Mouse (Mus musculus) lung, postnatal 0 days (tissue): Measurements from ENCODE around the gene Psg20. TPM values are rescaled to one million over a fixed set of nuclear protein-coding genes. Genes with fewer than 3 reads are reported as not detected.
"Not testable (repeated sequence)": the region's sequence is repeated elsewhere in the genome, so short reads cannot be mapped to it uniquely, and the experiment has no call there.

Experiments used
- ATAC-seq: fragments of 200-750 bp; cut with Nextera tagmentation; 2 replicates; pipeline ENCODE4 v1.8.0; 2017; ENCODE audit warnings: moderate library complexity
- DNase-seq: peaks from one replicate; pipeline ENCODE4 v3.0.0-alpha.2; 2016; ENCODE audit warnings: low spot score
- H3K27ac ChIP-seq: fragments of 300-500 bp; sonication (generic); 2 replicates; pipeline ENCODE4 v1.5.1; 2014; ENCODE audit warnings: antibody characterized with exemption, mild to moderate bottlenecking, low read length, mixed read lengths
- H3K27me3 ChIP-seq: fragments of 300-500 bp; sonication (generic); replicated peaks from 2 replicates; pipeline ENCODE4 v1.6.1; 2014; ENCODE audit warnings: low read length, mixed read lengths; ENCODE audit not compliant: insufficient read depth
- H3K36me3 ChIP-seq: fragments of 300-500 bp; sonication (generic); 2 replicates; pipeline ENCODE4 v1.6.1; 2014; ENCODE audit warnings: low read length, mixed read lengths; ENCODE audit not compliant: insufficient read depth
- H3K4me1 ChIP-seq: fragments of 300-500 bp; sonication (generic); 2 replicates; pipeline ENCODE4 v1.6.1; 2014; ENCODE audit warnings: antibody characterized with exemption, low read depth, low read length, mixed read lengths; ENCODE audit not compliant: insufficient read depth
- H3K4me2 ChIP-seq: fragments of 300-500 bp; sonication (generic); replicated peaks from 2 replicates; pipeline ENCODE4 v1.6.1; 2014; ENCODE audit warnings: low read depth, mild to moderate bottlenecking, low read length, moderate library complexity, mixed read lengths
- H3K4me3 ChIP-seq: fragments of 300-500 bp; sonication (generic); 2 replicates; pipeline ENCODE4 v1.5.1; 2014; ENCODE audit warnings: low read depth, low read length
- H3K9ac ChIP-seq: fragments of 300-500 bp; sonication (generic); replicated peaks from 2 replicates; pipeline ENCODE4 v1.6.1; 2014; ENCODE audit warnings: low read depth, mild to moderate bottlenecking
- H3K9me3 ChIP-seq: fragments of 300-500 bp; sonication (generic); 2 replicates; pipeline ENCODE4 v1.6.1; 2016; ENCODE audit warnings: low read length, mixed read lengths
- CTCF ChIP-seq: IDR thresholded peaks from 2 replicates; pipeline ENCODE4 v1.5.1; 2016; ENCODE audit warnings: antibody characterized with exemption, mild to moderate bottlenecking
- EP300 ChIP-seq: IDR thresholded peaks from 2 replicates; pipeline ENCODE4 v1.6.1; 2016; ENCODE audit warnings: antibody characterized with exemption, mild to moderate bottlenecking, control low read depth
- WGBS: fragments of 180-500 bp; shearing (Covaris S2); extraction: QIAGEN DNeasy Blood & Tissue Kit; methylation state at CpG from one replicate; pipeline ENCODE4 v1.1.7; 2014; 5-methylcytosine and 5-hydroxymethylcytosine counted together
- polyA plus RNA-seq: library from polyadenylated mRNA; unstranded; fragments of >200 nt; fragmentation: Nextera tagmentation; extraction: Ambion mirVana; gene quantifications from 2 replicates; pipeline ENCODE4 v1.2.1, GENCODE M21; 2015

The Psg20 gene
- polyA plus RNA-seq, 1 experiment from 2014 or later = not detected

DNA sequence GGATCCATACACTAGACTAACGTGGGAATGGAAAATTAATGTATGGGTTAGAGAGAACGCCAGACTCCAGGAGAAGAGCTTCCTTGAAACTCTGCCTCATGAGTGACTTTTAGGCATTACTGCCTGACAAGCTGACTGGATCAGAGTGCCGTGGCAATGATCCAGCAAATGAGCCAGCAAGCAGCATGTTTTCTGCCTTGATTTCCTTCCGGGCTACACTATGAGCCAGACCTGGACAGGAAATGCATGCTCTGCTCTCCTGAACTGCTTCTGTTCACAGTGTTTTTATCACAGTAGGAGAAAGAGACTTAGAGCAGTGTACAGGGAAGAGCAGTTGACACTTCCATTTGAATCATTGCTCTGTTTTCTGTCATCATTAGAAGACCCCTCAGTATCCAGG lies 29.6 kb upstream of the Psg20 start:
- no peak for DNase-seq
- 56% methylated on average over 4 of the region's 4 CpGs for WGBS
- H3K9me3 ChIP-seq = no peaks in the 10 kb centered on the region
- H3K4me3 ChIP-seq = no peak overlapping the region
- H3K9ac ChIP-seq = no peak overlapping the region
- H3K4me1 ChIP-seq = no peaks in the 10 kb centered on the region
- no peaks in the 10 kb centered on the region for H3K36me3 ChIP-seq
- H3K4me2 ChIP-seq = no peak overlapping the region
- no peak for TF ChIP-seq CTCF
- no peaks in the 10 kb centered on the region for H3K27me3 ChIP-seq
- ATAC-seq = no peak
- H3K27ac ChIP-seq = no peak overlapping the region

DNA sequence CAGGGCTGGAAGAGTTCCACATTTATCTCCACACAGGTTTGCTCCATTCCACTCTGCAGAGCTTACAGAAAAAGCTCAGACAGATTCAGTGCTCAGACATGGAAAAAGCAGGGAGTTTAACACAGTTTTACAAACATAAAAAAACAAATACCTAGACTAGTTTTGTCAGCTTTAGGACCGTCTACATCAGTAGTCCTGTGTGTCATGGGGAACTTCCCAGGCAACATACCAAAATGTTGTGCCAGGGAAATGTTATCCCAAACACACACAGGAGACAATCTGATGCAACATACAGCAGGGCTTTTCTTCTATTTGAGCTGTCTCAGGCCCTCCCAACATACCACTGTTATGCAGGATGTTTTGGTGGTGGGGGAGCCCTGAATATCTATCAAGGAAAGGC lies 24.9 kb upstream of the Psg20 start:
- H3K36me3 ChIP-seq = no peaks in the 10 kb centered on the region
- H3K9me3 ChIP-seq = no peaks in the 10 kb centered on the region
- no peaks in the 10 kb centered on the region for H3K27me3 ChIP-seq
- no peak for ATAC-seq
- no peak overlapping the region for H3K9ac ChIP-seq
- DNase-seq = no peak
- TF ChIP-seq CTCF = no peak
- no peak for TF ChIP-seq EP300
- WGBS = 28% methylated on average over 1 of the region's 1 CpGs
- H3K4me1 ChIP-seq = no peaks in the 10 kb centered on the region
- H3K4me2 ChIP-seq = no peak overlapping the region
- H3K27ac ChIP-seq = no peak overlapping the region
- no peak overlapping the region for H3K4me3 ChIP-seq

DNA sequence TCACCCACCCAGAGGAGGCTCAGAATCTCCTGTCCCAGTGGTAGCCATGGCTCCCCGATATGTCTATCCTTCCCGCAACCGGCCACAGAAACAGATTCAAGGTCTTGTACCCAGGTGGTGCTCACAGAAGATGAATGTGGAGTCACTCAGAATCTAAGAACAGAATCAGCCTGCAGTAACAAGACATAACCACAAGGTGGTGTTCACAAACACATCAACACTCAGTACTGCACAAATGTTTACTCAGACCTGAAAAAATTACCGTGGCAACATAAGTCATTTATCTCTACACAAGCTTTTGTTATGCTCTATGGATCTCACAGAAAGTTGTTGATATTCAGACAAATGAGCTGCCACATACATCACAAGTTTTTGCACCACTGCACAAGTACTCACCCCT lies 24.3 kb upstream of the Psg20 start:
- H3K27me3 ChIP-seq, H3K4me2 ChIP-seq, H3K4me3 ChIP-seq, H3K36me3 ChIP-seq, DNase-seq, H3K9me3 ChIP-seq, H3K4me1 ChIP-seq, H3K9ac ChIP-seq, ATAC-seq, H3K27ac ChIP-seq: not testable (repeated sequence)
- peak; percentile 61 for TF ChIP-seq CTCF
- 62% methylated on average over 4 of the region's 4 CpGs for WGBS

DNA sequence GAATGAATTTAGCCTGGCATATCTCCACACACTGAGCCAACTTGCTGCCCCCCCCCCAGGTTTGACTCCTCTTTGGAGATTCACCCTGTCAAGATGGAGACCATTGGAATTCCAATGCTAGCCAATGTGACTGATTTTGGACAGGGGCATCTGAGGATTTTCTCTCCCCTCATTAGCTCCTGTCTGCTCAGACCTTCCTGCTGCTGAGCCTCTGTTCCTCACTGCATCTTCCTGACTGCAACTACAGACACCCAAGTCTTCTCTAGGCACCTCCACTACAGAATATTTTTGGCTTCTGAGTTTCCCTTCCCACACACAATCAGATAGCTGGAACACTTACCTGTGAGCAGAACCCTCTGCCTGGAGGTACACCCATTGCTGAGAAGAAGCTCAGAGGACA lies 399 bp downstream of the Psg20 start:
- H3K27me3 ChIP-seq = no peaks in the 10 kb centered on the region
- H3K9me3 ChIP-seq = no peaks in the 10 kb centered on the region
- no peaks in the 10 kb centered on the region for H3K4me1 ChIP-seq
- H3K4me2 ChIP-seq = no peak overlapping the region
- ATAC-seq = no peak
- no peak for DNase-seq
- H3K4me3 ChIP-seq = no peak overlapping the region
- H3K9ac ChIP-seq = no peak overlapping the region
- H3K27ac ChIP-seq = no peak overlapping the region
- no peak for TF ChIP-seq CTCF
- no peak for TF ChIP-seq EP300
- no peaks in the 10 kb centered on the region for H3K36me3 ChIP-seq

DNA sequence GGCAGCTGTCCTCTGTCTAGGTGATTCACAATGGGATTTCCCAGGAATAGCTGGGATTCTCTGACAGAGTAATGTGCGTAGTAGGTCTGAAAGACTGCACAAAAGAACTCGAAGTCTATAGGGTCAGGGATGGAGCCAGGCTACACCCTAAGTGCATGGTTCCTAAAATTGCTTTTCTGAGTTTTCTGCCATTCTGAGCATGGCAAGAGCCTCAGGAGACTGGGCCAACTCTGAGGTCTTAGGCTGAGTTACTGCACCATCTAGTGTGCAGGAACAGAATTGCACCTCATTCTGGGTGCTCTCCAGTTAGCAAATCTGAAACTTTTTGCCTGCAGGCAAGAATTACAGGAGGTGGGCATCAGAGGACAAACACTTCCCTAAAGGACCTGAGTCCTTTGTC lies 6.2 kb downstream of the Psg20 start:
- TF ChIP-seq EP300 (no peak), CTCF (peak; percentile 64)

DNA sequence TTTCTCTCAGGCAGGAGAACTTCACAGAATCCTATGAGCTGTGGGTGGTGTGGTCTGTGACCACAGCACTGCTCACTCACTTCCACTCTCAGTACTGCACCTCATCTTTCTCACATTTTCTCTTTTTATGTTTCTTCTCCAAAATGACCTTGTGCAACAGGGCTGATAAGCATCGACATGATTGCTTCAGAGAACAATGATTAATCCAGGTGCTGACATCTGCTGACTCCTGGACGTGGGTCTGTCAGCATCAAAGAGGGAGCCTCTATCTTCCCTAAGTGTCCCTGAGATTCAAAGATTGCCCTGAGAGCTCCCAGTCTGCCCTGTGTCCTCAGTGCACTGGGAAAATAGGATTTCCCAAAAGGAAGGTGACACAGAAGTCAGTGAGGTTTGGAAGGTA lies 29.4 kb downstream of the Psg20 start, which contains the start of gene Psg21:
Gene Psg21, minus strand, starts transcription at position 101 of the 400 bp plus-strand sequence.
- not testable (repeated sequence) for DNase-seq, H3K27ac ChIP-seq, ATAC-seq, H3K9me3 ChIP-seq, H3K4me1 ChIP-seq, H3K27me3 ChIP-seq, H3K4me3 ChIP-seq, H3K4me2 ChIP-seq, H3K9ac ChIP-seq, H3K36me3 ChIP-seq
- 25% methylated on average over 1 of the region's 2 CpGs for WGBS

More for the DNA sequence above, 6.2 kb downstream of the Psg20 start:
- Histone ChIP-seq H3K9me3 (no peaks in the 10 kb centered on the region), H3K4me1 (no peaks in the 10 kb centered on the region), H3K4me2 (no peak overlapping the region), H3K4me3 (no peak overlapping the region), H3K27ac (no peak overlapping the region), H3K9ac (no peak overlapping the region), H3K27me3 (no peaks in the 10 kb centered on the region), H3K36me3 (no peaks in the 10 kb centered on the region)
- no peak for ATAC-seq
- WGBS = 33% methylated on average over 2 of the region's 2 CpGs
- peak; percentile 14 for DNase-seq

DNA sequence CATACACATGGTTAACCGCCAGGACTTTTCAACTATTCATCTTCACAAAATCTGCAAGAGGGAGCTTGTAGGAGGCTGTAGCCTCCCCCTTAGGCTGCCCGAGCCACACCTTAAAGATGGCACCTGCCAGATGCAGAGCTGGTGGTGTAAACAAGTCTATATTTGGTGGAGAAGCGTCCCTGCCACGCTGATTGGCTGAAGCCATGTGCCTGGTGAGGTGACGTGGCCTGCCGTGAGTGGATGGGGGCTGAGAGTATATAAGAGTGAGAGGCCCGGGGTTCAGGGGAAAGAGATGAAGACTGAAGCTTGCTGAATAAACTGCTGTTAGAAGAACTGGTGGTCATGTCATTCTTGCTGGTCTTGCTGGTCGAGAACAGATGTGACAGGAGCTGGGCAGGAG lies 59.1 kb downstream of the Psg20 start:
- not testable (repeated sequence) for H3K4me2 ChIP-seq

More for the DNA sequence above, 59.1 kb downstream of the Psg20 start:
- H3K27me3 ChIP-seq, H3K4me1 ChIP-seq, H3K9ac ChIP-seq, H3K27ac ChIP-seq, H3K4me3 ChIP-seq, DNase-seq, ATAC-seq, H3K9me3 ChIP-seq, H3K36me3 ChIP-seq: not testable (repeated sequence)
- WGBS = 76% methylated on average over 8 of the region's 8 CpGs

Other genes starting within 250 kb of the Psg20 start
- gene Psg26, start 202.0 kb downstream of the Psg20 start, polyA plus RNA-seq = not detected in 2 replicates
- gene Psg25, start 153.9 kb downstream of the Psg20 start, polyA plus RNA-seq = not detected in 2 replicates
- gene Psg27, start 118.9 kb downstream of the Psg20 start, polyA plus RNA-seq = not detected in 2 replicates
- gene Psg23, start 69.7 kb downstream of the Psg20 start, polyA plus RNA-seq = not detected in 2 replicates
- not detected in 2 replicates for gene Psg21, start 29.5 kb downstream of the Psg20 start, polyA plus RNA-seq
- gene Psg22, start 31.9 kb upstream of the Psg20 start, polyA plus RNA-seq = not detected in 2 replicates
- gene Psg19, start 112.3 kb upstream of the Psg20 start, polyA plus RNA-seq = not detected in 2 replicates
- gene Psg17, start 135.4 kb upstream of the Psg20 start, polyA plus RNA-seq = not detected in 2 replicates
- 4.3 and 5.7 TPM in 2 replicates for gene Mill2, start 153.8 kb upstream of the Psg20 start, polyA plus RNA-seq
- gene Pglyrp1, start 185.1 kb upstream of the Psg20 start, polyA plus RNA-seq = 45.6 and 51.1 TPM in 2 replicates
- 17.6 and 19.0 TPM in 2 replicates for gene Ccdc61, start 224.2 kb upstream of the Psg20 start, polyA plus RNA-seq
- gene Nova2, start 239.7 kb upstream of the Psg20 start, polyA plus RNA-seq = 1.1 and 1.2 TPM in 2 replicates